Mouse (Mus musculus) embryonic facial prominence, embryonic 14.5 days (tissue): Measurements from ENCODE around the gene Evi2b. TPM values are rescaled to one million over a fixed set of nuclear protein-coding genes. Genes with fewer than 3 reads are reported as not detected.

Source experiments
- ATAC-seq: fragments of 200-750 bp; cut with Nextera tagmentation; 2 replicates; pipeline ENCODE4 v1.8.0; 2017; ENCODE audit warnings: low read depth, moderate number of reproducible peaks, moderate TSS enrichment
- DNase-seq: peaks from one replicate; pipeline ENCODE4 v3.0.0-alpha.2; 2015; ENCODE audit warnings: low spot score
- H3K27ac ChIP-seq: fragments of 300-500 bp; sonication (generic); replicated peaks from 2 replicates; pipeline ENCODE4 v1.5.1; 2014; ENCODE audit warnings: low read depth, mild to moderate bottlenecking, low read length, moderate library complexity
- H3K27me3 ChIP-seq: fragments of 300-500 bp; sonication (generic); replicated peaks from 2 replicates; pipeline ENCODE4 v1.6.1; 2014; ENCODE audit warnings: low read length; ENCODE audit not compliant: control insufficient read depth, insufficient read depth
- H3K36me3 ChIP-seq: fragments of 300-500 bp; sonication (generic); 2 replicates; pipeline ENCODE4 v1.6.1; 2014; ENCODE audit warnings: low read length, mixed read lengths; ENCODE audit not compliant: control insufficient read depth, insufficient read depth
- H3K4me1 ChIP-seq: fragments of 300-500 bp; sonication (generic); 2 replicates; pipeline ENCODE4 v1.6.1; 2014; ENCODE audit warnings: antibody characterized with exemption, low read length; ENCODE audit not compliant: control insufficient read depth, insufficient read depth
- H3K4me2 ChIP-seq: fragments of 300-500 bp; sonication (generic); 2 replicates; pipeline ENCODE4 v1.6.1; 2014; ENCODE audit warnings: low read depth, mild to moderate bottlenecking, low read length, moderate library complexity, mixed read lengths
- H3K4me3 ChIP-seq: fragments of 300-500 bp; sonication (generic); 2 replicates; pipeline ENCODE4 v1.5.1; 2014; ENCODE audit warnings: low read depth, mild to moderate bottlenecking, low read length
- H3K9ac ChIP-seq: fragments of 300-500 bp; sonication (generic); 2 replicates; pipeline ENCODE4 v1.6.1; 2014; ENCODE audit warnings: low read depth, mild to moderate bottlenecking, low read length, moderate library complexity, mixed read lengths
- H3K9me3 ChIP-seq: fragments of 300-500 bp; sonication (generic); 2 replicates; pipeline ENCODE4 v1.6.1; 2016; ENCODE audit warnings: low read length; ENCODE audit not compliant: control insufficient read depth
- WGBS: fragments of 180-500 bp; shearing (Covaris S2); extraction: QIAGEN DNeasy Blood & Tissue Kit; methylation state at CpG from one replicate; pipeline ENCODE4 v1.1.7; 2014; 5-methylcytosine and 5-hydroxymethylcytosine counted together
- polyA plus RNA-seq: library from polyadenylated mRNA; unstranded; fragments of >200 nt; fragmentation: Nextera tagmentation; extraction: Ambion mirVana; gene quantifications from 2 replicates; pipeline ENCODE4 v1.2.1, GENCODE M21; 2014

Evi2b gene
- polyA plus RNA-seq, 1 experiment from 2014 or later = 3.2 TPM

GRCm38 (mm10) chr11:79535554-79535953 is 12.0 kb upstream of the Evi2b start:
- H3K9ac ChIP-seq = no peak overlapping the region
- DNase-seq (no peak), ATAC-seq (no peak)
- H3K27ac ChIP-seq = no peak overlapping the region
- WGBS = 87% methylated on average over 4 of the region's 4 CpGs
- no peak overlapping the region for H3K4me2 ChIP-seq
- peaks cover 10% of the 10 kb centered on the region for H3K4me1 ChIP-seq
- H3K9me3 ChIP-seq = no peaks in the 10 kb centered on the region
- H3K27me3 ChIP-seq = no peaks in the 10 kb centered on the region
- peaks cover 48% of the 10 kb centered on the region for H3K36me3 ChIP-seq
- no peak overlapping the region for H3K4me3 ChIP-seq

DNA sequence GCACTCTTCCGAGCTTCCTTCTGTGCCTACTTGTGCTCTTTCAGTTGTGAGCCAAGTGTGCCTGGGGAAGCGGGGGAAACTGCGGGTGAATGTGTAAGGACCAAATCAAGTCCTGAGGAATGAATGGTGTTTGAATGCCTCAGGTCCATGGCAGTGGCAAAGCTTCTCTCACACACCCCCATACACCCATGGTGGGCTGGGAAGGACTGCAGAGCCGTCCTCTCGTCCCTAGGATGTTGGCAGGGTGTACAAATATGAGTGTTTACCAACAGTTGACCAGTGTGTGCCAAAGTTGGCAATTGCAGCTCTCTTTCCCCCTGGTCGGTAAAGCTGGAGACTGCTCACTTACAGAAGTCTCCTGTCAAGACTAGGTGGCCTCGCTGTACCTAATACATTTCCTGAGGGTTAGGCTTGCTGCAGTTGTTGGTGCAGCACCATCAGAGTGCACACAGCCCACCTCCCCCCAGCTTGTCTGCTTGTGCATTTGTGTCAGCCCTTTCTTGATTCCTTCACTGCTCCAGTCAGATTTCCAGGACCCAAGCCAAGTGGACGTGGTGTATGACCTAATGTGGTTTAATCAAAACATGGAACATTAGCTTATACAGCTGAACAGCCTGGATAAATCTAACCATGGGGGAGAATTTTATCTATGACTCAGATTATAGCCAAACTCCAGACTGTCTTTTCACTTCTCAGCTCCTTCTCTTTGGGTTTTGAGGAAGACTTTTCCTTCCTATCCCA is 10.6 kb upstream of the Evi2b start:
- peak overlapping the region; percentile 46; the same call in 1 of the 2 replicates for H3K27ac ChIP-seq
- H3K4me1 ChIP-seq = peaks cover 10% of the 10 kb centered on the region
- DNase-seq (peak; percentile 80), ATAC-seq (peak; percentile 65)
- no peak overlapping the region for H3K4me3 ChIP-seq
- peaks cover 42% of the 10 kb centered on the region for H3K36me3 ChIP-seq
- no peak overlapping the region for H3K4me2 ChIP-seq
- no peaks in the 10 kb centered on the region for H3K27me3 ChIP-seq
- H3K9me3 ChIP-seq = no peaks in the 10 kb centered on the region
- 72% methylated on average over 8 of the region's 8 CpGs for WGBS
- no peak overlapping the region for H3K9ac ChIP-seq

- H3K27me3 ChIP-seq = no peaks in the 10 kb centered on the region
- WGBS = 81% methylated on average over 6 of the region's 6 CpGs
- H3K4me1 ChIP-seq = peaks cover 10% of the 10 kb centered on the region
- no peak overlapping the region for H3K27ac ChIP-seq
- no peak overlapping the region for H3K9ac ChIP-seq
- no peak overlapping the region for H3K4me2 ChIP-seq
- H3K4me3 ChIP-seq = no peak overlapping the region
- DNase-seq (no peak), ATAC-seq (no peak)
- H3K9me3 ChIP-seq = no peaks in the 10 kb centered on the region
- H3K36me3 ChIP-seq = peaks cover 46% of the 10 kb centered on the region
These were observed 9.7 kb upstream of the Evi2b start for GRCm38 (mm10) chr11:79533311-79533710.

GRCm38 (mm10) chr11:79531485-79531884 is 7.9 kb upstream of the Evi2b start:
- H3K9me3 ChIP-seq = no peaks in the 10 kb centered on the region
- no peak overlapping the region for H3K27ac ChIP-seq
- no peaks in the 10 kb centered on the region for H3K27me3 ChIP-seq
- H3K4me3 ChIP-seq = no peak overlapping the region
- no peak for ATAC-seq
- H3K36me3 ChIP-seq = peaks cover 35% of the 10 kb centered on the region
- no peak overlapping the region for H3K9ac ChIP-seq
- peaks cover 10% of the 10 kb centered on the region for H3K4me1 ChIP-seq
- WGBS = 91% methylated on average over 4 of the region's 4 CpGs
- H3K4me2 ChIP-seq = no peak overlapping the region
- no peak for DNase-seq

- no peak for DNase-seq
- WGBS = 88% methylated on average over 11 of the region's 11 CpGs
These were observed 7.2 kb upstream of the Evi2b start for GRCm38 (mm10) chr11:79530774-79531173.

GRCm38 (mm10) chr11:79530333-79530761 is 6.8 kb upstream of the Evi2b start, which contains the start of the genes Evi2 and Evi2a:
Evi2 (minus strand) TSS chr11:79530589.
Evi2a (minus strand) TSS chr11:79530609.
- no peak for ATAC-seq
- no peak within 1 kb of the TSS for H3K27ac ChIP-seq
- H3K36me3 ChIP-seq = peaks cover 27% of the 10 kb centered on the region; the same call in 1 of the 2 replicates
- no peak within 1 kb of the TSS for H3K4me2 ChIP-seq
- no peaks in the 10 kb centered on the region for H3K27me3 ChIP-seq
- H3K4me3 ChIP-seq = no peak within 1 kb of the TSS
- H3K4me1 ChIP-seq = peaks cover 10% of the 10 kb centered on the region
- 81% methylated on average over 7 of the region's 7 CpGs for WGBS
- DNase-seq = peak; percentile 35
- H3K9ac ChIP-seq = no peak within 1 kb of the TSS
- H3K9me3 ChIP-seq = no peaks in the 10 kb centered on the region

More at GRCm38 (mm10) chr11:79530774-79531173, 7.2 kb upstream of the Evi2b start:
- ATAC-seq = no peak
- Histone ChIP-seq H3K9me3 (no peaks in the 10 kb centered on the region), H3K27ac (no peak overlapping the region), H3K4me1 (peaks cover 10% of the 10 kb centered on the region), H3K9ac (no peak overlapping the region), H3K36me3 (peaks cover 29% of the 10 kb centered on the region), H3K4me2 (no peak overlapping the region), H3K27me3 (no peaks in the 10 kb centered on the region), H3K4me3 (no peak overlapping the region)

DNA sequence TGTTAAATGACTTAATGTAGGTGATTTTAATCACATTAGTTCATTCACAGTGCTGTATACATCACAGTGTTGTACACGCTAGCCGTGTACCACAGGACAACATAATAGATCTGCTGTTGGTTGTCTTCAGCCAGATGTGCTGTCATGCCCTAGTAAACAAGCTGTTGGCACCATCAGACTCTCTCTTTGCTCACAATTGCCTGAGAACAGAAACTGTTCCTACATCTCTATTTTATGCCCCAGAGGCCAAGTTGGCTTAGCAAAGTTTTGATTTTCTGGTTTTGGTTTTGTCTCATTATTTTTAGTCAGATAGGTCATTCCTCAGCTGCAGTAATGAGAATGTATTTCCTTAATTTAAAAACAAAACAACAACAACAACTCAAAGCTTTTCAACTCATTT is 6.2 kb upstream of the Evi2b start:
- Histone ChIP-seq H3K27me3 (no peaks in the 10 kb centered on the region), H3K9me3 (no peaks in the 10 kb centered on the region), H3K9ac (no peak overlapping the region), H3K36me3 (peaks cover 31% of the 10 kb centered on the region; the same call in 1 of the 2 replicates), H3K4me1 (peaks cover 10% of the 10 kb centered on the region), H3K4me3 (no peak overlapping the region), H3K4me2 (no peak overlapping the region), H3K27ac (no peak overlapping the region)
- ATAC-seq (no peak), DNase-seq (no peak)
- WGBS = 85% methylated on average over 2 of the region's 2 CpGs

GRCm38 (mm10) chr11:79529226-79529625 is 5.7 kb upstream of the Evi2b start:
- no peaks in the 10 kb centered on the region for H3K27me3 ChIP-seq
- no peak for ATAC-seq
- peaks cover 34% of the 10 kb centered on the region; the same call in 1 of the 2 replicates for H3K36me3 ChIP-seq
- no peaks in the 10 kb centered on the region for H3K9me3 ChIP-seq
- H3K4me2 ChIP-seq = no peak overlapping the region
- no peak for DNase-seq
- peaks cover 5% of the 10 kb centered on the region for H3K4me1 ChIP-seq
- H3K27ac ChIP-seq = no peak overlapping the region
- H3K4me3 ChIP-seq = no peak overlapping the region
- 93% methylated on average over 6 of the region's 6 CpGs for WGBS
- no peak overlapping the region for H3K9ac ChIP-seq

- H3K27me3 ChIP-seq = no peaks in the 10 kb centered on the region
- no peak overlapping the region for H3K27ac ChIP-seq
- DNase-seq (no peak), ATAC-seq (no peak)
- H3K9me3 ChIP-seq = no peaks in the 10 kb centered on the region
- WGBS = 93% methylated on average over 3 of the region's 3 CpGs
- H3K4me1 ChIP-seq = no peaks in the 10 kb centered on the region
- H3K9ac ChIP-seq = no peak overlapping the region
- H3K4me2 ChIP-seq = no peak overlapping the region
- peaks cover 34% of the 10 kb centered on the region; the same call in 1 of the 2 replicates for H3K36me3 ChIP-seq
- no peak overlapping the region for H3K4me3 ChIP-seq
These were observed 5.0 kb upstream of the Evi2b start for GRCm38 (mm10) chr11:79528601-79529000.
